ENCODE assay signal across 29 mouse cellular contexts in genomic region chr12:28638778-28639177, GRCm38 (mm10). TPM values are rescaled to one million over a fixed set of nuclear protein-coding genes. Genes with fewer than 3 reads are reported as not detected.
A peak's percentile ranks its signal among the peaks of the same experiment; 100 is the strongest.
DNase-seq lines count a peak whose midpoint lies in the region; ATAC-seq and TF ChIP-seq lines count a peak whose summit lies in the region.
"Had no signal": no experiment of that assay in that cellular context is flagged by ENCODE, and none has a peak within 500 bp of the region (broad histone marks: within the 10 kb centered on the region; RNA-seq: fewer than 3 reads in every experiment).

No protein-coding gene starts in this region.

- TF ChIP-seq POLR2A in liver, adult 2 months (IDR thresholded peaks at IDR 0.05; ENCODE audit: extremely low read depth, insufficient read depth, low read length) = no peak
- TF ChIP-seq POLR2A in CH12.LX (IDR thresholded peaks at IDR 0.05; ENCODE audit: low read depth, low read length) = no peak

- peak; percentile 2; the same call in 1 of the 2 replicates for TF ChIP-seq CTCF in gastrocnemius, adult 2 months (IDR thresholded peaks at IDR 0.05)
- TF ChIP-seq CTCF in liver, adult 2 months (IDR thresholded peaks at IDR 0.05; ENCODE audit: low read depth, low read length) = no peak
- TF ChIP-seq CTCF in CH12.LX (conservative IDR thresholded peaks at IDR 0.05 in 1 of 2, IDR thresholded peaks at IDR 0.05 in 1 of 2; ENCODE audit: low read depth in 2 of 2, low read length in 2 of 2) = peak in 1 of 2 experiments; percentile 62; a peak in 2 of 4 replicates
- no peak for TF ChIP-seq CTCF in forebrain, postnatal 0 days (IDR thresholded peaks at IDR 0.05; ENCODE audit: low read depth)

- intact Hi-C loops in gastrocnemius, adult 2 months (cut with DNase I) = loop anchor here (5.0 kb wide), 2 partner anchors 114 to 654 kb away; partner anchors contain the start of genes Eipr1 and Trappc12
- intact Hi-C loops in gastrocnemius, postnatal 36 days (cut with DNase I) = loop anchor here (5.0 kb wide), 1 partner anchor 114 kb away; the partner anchor contains the start of genes Eipr1 and Trappc12

- dilution Hi-C loops in CH12.LX (cut with MboI; ENCODE audit: extremely low pct_ligation_motif_present, extremely low pct_unique_long_range_greater_than_20kb, low sequenced_read_pairs) = no loop called here

- no peaks in the 10 kb centered on the region for H3K27me3 ChIP-seq in liver, adult 2 months (ENCODE audit: control insufficient read depth, insufficient read depth, low read length)
- no peaks in the 10 kb centered on the region for H3K27me3 ChIP-seq in CH12.LX (replicated peaks)
- H3K27me3 ChIP-seq in forebrain, postnatal 0 days (ENCODE audit: insufficient read depth, low read length) = no peaks in the 10 kb centered on the region
- H3K27me3 ChIP-seq: liver, embryonic 15.5 days had no signal

- no peak for DNase-seq in gastrocnemius, adult 2 months
- DNase-seq in gastrocnemius, postnatal 36 days = no peak
- DNase-seq in liver, adult 2 months (ENCODE audit: extremely low read depth, low read depth, low spot score) = peak; percentile 47
- DNase-seq in liver = no peak
- no peak for DNase-seq in CH12.LX (ENCODE audit: extremely low read depth)
- peak; percentile 35 for DNase-seq in naive thymus-derived CD4-positive, alpha-beta T cell, adult 2 months (ENCODE audit: low read depth)
- DNase-seq in forebrain, postnatal 0 days = no peak
- DNase-seq: adrenal gland, postnatal 25 days; cerebellum, adult 8-10 months; cerebellum, postnatal 36 days; kidney, adult 2 months; kidney, postnatal 10 days; right cerebral cortex, postnatal 14 days; spleen, adult 18-20 months; thymus, postnatal 14 days had no signal

- H3K36me3 ChIP-seq in liver, adult 2 months (ENCODE audit: control insufficient read depth, insufficient read depth, low read length) = peaks cover 6% of the 10 kb centered on the region
- H3K36me3 ChIP-seq in CH12.LX (replicated peaks in 1 of 2; ENCODE audit: control insufficient read depth in 1 of 2, insufficient read depth in 1 of 2, low read length in 1 of 2) = peaks cover 6 to 12% of the 10 kb centered on the region in 2 experiments
- H3K36me3 ChIP-seq in forebrain, postnatal 0 days (ENCODE audit: insufficient read depth) = no peaks in the 10 kb centered on the region

- H3K4me1 ChIP-seq in liver, adult 2 months (ENCODE audit: control insufficient read depth, insufficient read depth, low read length) = peaks cover 7% of the 10 kb centered on the region
- peaks cover 4 to 5% of the 10 kb centered on the region in 2 experiments for H3K4me1 ChIP-seq in CH12.LX (ENCODE audit: control insufficient read depth in 1 of 2, insufficient read depth in 2 of 2)
- 0 out of 2 replicates have a peak, but pooled peaks cover 2% of the 10 kb centered on the region for H3K4me1 ChIP-seq in forebrain, postnatal 0 days (ENCODE audit: insufficient read depth)

- peaks cover 9% of the 10 kb centered on the region; the same call in 1 of the 2 replicates for H3K79me2 ChIP-seq in liver, adult 2 months (ENCODE audit: control insufficient read depth, insufficient read depth, low read length)
- H3K79me2 ChIP-seq in CH12.LX (replicated peaks; ENCODE audit: control insufficient read depth, extremely low read depth, insufficient read depth, poor library complexity, severe bottlenecking) = peaks cover 19% of the 10 kb centered on the region

- TF ChIP-seq EP300 in CH12.LX (IDR thresholded peaks at IDR 0.05; ENCODE audit: low read length) = no peak

- in situ Hi-C loops in CH12.LX (cut with MboI; ENCODE audit: low pct_ligation_motif_present, low pct_unique_long_range_greater_than_20kb, low sequenced_read_pairs) = no loop called here

- no peak overlapping the region for H3K4me2 ChIP-seq in CH12.LX (ENCODE audit: insufficient read depth, low read depth, poor library complexity, severe bottlenecking)
- H3K4me2 ChIP-seq in forebrain, postnatal 0 days (ENCODE audit: low read depth) = no peak overlapping the region
- H3K4me2 ChIP-seq: embryonic facial prominence, embryonic 15.5 days; liver, embryonic 15.5 days; neural tube, embryonic 15.5 days had no signal

- H3K9ac ChIP-seq in liver, adult 2 months (ENCODE audit: low read depth, low read length) = no peak overlapping the region
- no peak overlapping the region for H3K9ac ChIP-seq in CH12.LX (ENCODE audit: insufficient read depth, low read depth)
- H3K9ac ChIP-seq in forebrain, postnatal 0 days = no peak overlapping the region
- H3K9ac ChIP-seq: embryonic facial prominence, embryonic 15.5 days; liver, embryonic 15.5 days; neural tube, embryonic 15.5 days had no signal

- no peak for ATAC-seq in forebrain, postnatal 0 days
- ATAC-seq: forebrain, embryonic 16.5 days; hindbrain, embryonic 16.5 days; lung, postnatal 0 days; midbrain, embryonic 16.5 days had no signal

- no peak overlapping the region for H3K27ac ChIP-seq in gastrocnemius, adult 2 months
- no peak overlapping the region for H3K27ac ChIP-seq in liver, adult 2 months (replicated peaks; ENCODE audit: insufficient read depth, low read depth, low read length)
- H3K27ac ChIP-seq in CH12.LX (ENCODE audit: insufficient read depth, low read depth) = no peak overlapping the region
- H3K27ac ChIP-seq in forebrain, postnatal 0 days (ENCODE audit: low read depth, low read length) = no peak overlapping the region
- H3K27ac ChIP-seq: embryonic facial prominence, embryonic 15.5 days; heart, embryonic 10.5 days; liver, embryonic 15.5 days; macrophage; neural tube, embryonic 15.5 days had no signal

- TF ChIP-seq RAD21 in CH12.LX (IDR thresholded peaks at IDR 0.05; ENCODE audit: low read depth, low read length) = peak; percentile 14

- no peak overlapping the region for H3K4me3 ChIP-seq in gastrocnemius, adult 2 months
- no peak overlapping the region for H3K4me3 ChIP-seq in liver, adult 2 months (ENCODE audit: insufficient read depth, low read depth, low read length)
- H3K4me3 ChIP-seq in CH12.LX (replicated peaks in 1 of 3; ENCODE audit: low read depth in 2 of 3, low read length in 2 of 3, poor library complexity in 1 of 3) = no peak overlapping the region
- no peak overlapping the region for H3K4me3 ChIP-seq in forebrain, postnatal 0 days (ENCODE audit: low read depth, low read length)
- H3K4me3 ChIP-seq: embryonic facial prominence, embryonic 15.5 days; heart, embryonic 10.5 days; liver, embryonic 15.5 days; neural tube, embryonic 15.5 days had no signal

- no peaks in the 10 kb centered on the region for H3K9me3 ChIP-seq in CH12.LX (replicated peaks; ENCODE audit: low read length)
- H3K9me3 ChIP-seq in forebrain, postnatal 0 days (ENCODE audit: low read length) = no peaks in the 10 kb centered on the region
- H3K9me3 ChIP-seq: embryonic facial prominence, embryonic 15.5 days; heart, embryonic 10.5 days; liver, embryonic 15.5 days; neural tube, embryonic 15.5 days had no signal

- WGBS in liver, adult 2 months = 47% methylated on average over 2 of the region's 2 CpGs
- 74% methylated on average over 2 of the region's 2 CpGs for WGBS in forebrain, postnatal 0 days

TF ChIP-seq in CH12.LX, 34 proteins besides CTCF, POLR2A, EP300 and RAD21 (continues in another document):
- peak; percentile 89 for TF ChIP-seq ZNF384 (IDR thresholded peaks at IDR 0.05; ENCODE audit: low read depth, low read length)

RNA-seq across cellular contexts. Expression of gene Rps7, which starts 3.0 kb away (rescaled TPM):
- total RNA-seq in gastrocnemius, adult 2 months (2021) = 100 to 1,000 TPM; 152 to 244 TPM
- total RNA-seq in gastrocnemius, postnatal 36 days (2021) = 100 to 1,000 TPM; 171 to 173 TPM
- 391 and 441 TPM in 2 replicates for total RNA-seq in liver, adult 2 months (2014; rRNA removed)
- polyA plus RNA-seq in liver, adult 2 months (2012; rRNA removed) = 136 and 137 TPM in 2 replicates
- 2,570 and 2,803 TPM in 2 replicates for total RNA-seq in CH12.LX (2012; rRNA removed)
- total RNA-seq in CH12.LX (2014; rRNA removed) = 2,791 and 3,047 TPM in 2 replicates
- 753 and 994 TPM in 2 replicates for polyA plus RNA-seq in CH12.LX (2012; ENCODE audit: insufficient read length, low read depth)
- total RNA-seq in forebrain, postnatal 0 days (2014; rRNA removed) = 1,274 and 1,982 TPM in 2 replicates
- polyA plus RNA-seq in forebrain, postnatal 0 days (2015; fragmentation: Nextera tagmentation; extraction: Ambion mirVana) = 605 and 756 TPM in 2 replicates

RNA-seq across cellular contexts. Expression of gene Rnaseh1, which starts 10.6 kb away (rescaled TPM):
- 1 to 10 TPM; 6.2 to 7.7 TPM for total RNA-seq in gastrocnemius, adult 2 months (2021)
- total RNA-seq in gastrocnemius, postnatal 36 days (2021) = 1 to 10 TPM; 4.9 to 6.0 TPM
- 4.4 and 4.7 TPM in 2 replicates for total RNA-seq in liver, adult 2 months (2014; rRNA removed)
- polyA plus RNA-seq in liver, adult 2 months (2012; rRNA removed) = 4.3 and 5.3 TPM in 2 replicates
- total RNA-seq in CH12.LX (2012; rRNA removed) (31.1 and 31.6 TPM in 2 replicates), CH12.LX (2014; rRNA removed) (33.8 and 34.9 TPM in 2 replicates)
- polyA plus RNA-seq in CH12.LX (2012; ENCODE audit: insufficient read length, low read depth) = 33.4 and 36.3 TPM in 2 replicates
- total RNA-seq in forebrain, postnatal 0 days (2014; rRNA removed) = 13.7 and 18.5 TPM in 2 replicates
- polyA plus RNA-seq in forebrain, postnatal 0 days (2015; fragmentation: Nextera tagmentation; extraction: Ambion mirVana) = 12.3 and 13.3 TPM in 2 replicates

RNA-seq across cellular contexts. Expression of gene Colec11, which starts 15.6 kb away (rescaled TPM):
- total RNA-seq in gastrocnemius, adult 2 months (2021) = under 1 TPM; 0.28 to 0.56 TPM
- total RNA-seq in gastrocnemius, postnatal 36 days (2021) = under 1 TPM; 0.17 to 0.46 TPM
- 57.1 and 67.2 TPM in 2 replicates for total RNA-seq in liver, adult 2 months (2014; rRNA removed)
- 33.8 and 37.9 TPM in 2 replicates for polyA plus RNA-seq in liver, adult 2 months (2012; rRNA removed)
- not detected in 2 replicates for total RNA-seq in CH12.LX (2012; rRNA removed)
- total RNA-seq in CH12.LX (2014; rRNA removed) = not detected in 2 replicates
- not detected in 2 replicates for polyA plus RNA-seq in CH12.LX (2012; ENCODE audit: insufficient read length, low read depth)
- 0.48 and 0.62 TPM in 2 replicates for total RNA-seq in forebrain, postnatal 0 days (2014; rRNA removed)
- 0.39 and 1.1 TPM in 2 replicates for polyA plus RNA-seq in forebrain, postnatal 0 days (2015; fragmentation: Nextera tagmentation; extraction: Ambion mirVana)
- total RNA-seq: hematopoietic stem cell, adult 5-6 weeks had no signal
- polyA plus RNA-seq: macrophage had no signal

RNA-seq across cellular contexts. Expression of gene Adi1, which starts 36.3 kb away (rescaled TPM):
- total RNA-seq in gastrocnemius, adult 2 months (2021) = 10 to 100 TPM; 59.4 to 84.7 TPM
- total RNA-seq in gastrocnemius, postnatal 36 days (2021) = 10 to 100 TPM; 57.1 to 66.1 TPM
- total RNA-seq in liver, adult 2 months (2014; rRNA removed) = 101 and 119 TPM in 2 replicates
- polyA plus RNA-seq in liver, adult 2 months (2012; rRNA removed) = 56.4 and 61.8 TPM in 2 replicates
- total RNA-seq in CH12.LX (2012; rRNA removed) (25.3 and 27.7 TPM in 2 replicates), CH12.LX (2014; rRNA removed) (32.3 and 37.5 TPM in 2 replicates)
- polyA plus RNA-seq in CH12.LX (2012; ENCODE audit: insufficient read length, low read depth) = 58.3 and 74.6 TPM in 2 replicates
- total RNA-seq in forebrain, postnatal 0 days (2014; rRNA removed) = 5.1 and 9.4 TPM in 2 replicates
- 24.7 and 27.9 TPM in 2 replicates for polyA plus RNA-seq in forebrain, postnatal 0 days (2015; fragmentation: Nextera tagmentation; extraction: Ambion mirVana)

RNA-seq across cellular contexts. Expression of gene Allc, which starts 56.5 kb away (rescaled TPM):
- total RNA-seq in gastrocnemius, adult 2 months (2021) = not detected
- not detected for total RNA-seq in gastrocnemius, postnatal 36 days (2021)
- not detected in 2 replicates for total RNA-seq in liver, adult 2 months (2014; rRNA removed)
- polyA plus RNA-seq in liver, adult 2 months (2012; rRNA removed) = not detected in 2 replicates
- not detected in 2 replicates for total RNA-seq in CH12.LX (2012; rRNA removed)
- not detected in 2 replicates for total RNA-seq in CH12.LX (2014; rRNA removed)
- polyA plus RNA-seq in CH12.LX (2012; ENCODE audit: insufficient read length, low read depth) = not detected in 2 replicates
- total RNA-seq in forebrain, postnatal 0 days (2014; rRNA removed) = 0.29 TPM in 1 of 2 replicates, not detected in the other
- polyA plus RNA-seq in forebrain, postnatal 0 days (2015; fragmentation: Nextera tagmentation; extraction: Ambion mirVana) = 0.14 and 0.17 TPM in 2 replicates
- total RNA-seq: adrenal gland, postnatal 25 days; gastrocnemius, adult 18-20 months; hematopoietic stem cell, adult 5-6 weeks had no signal
- polyA plus RNA-seq: brain, embryonic 14.5 days; embryonic facial prominence, embryonic 15.5 days; heart, embryonic 10.5 days; heart, embryonic 16.5 days; limb, embryonic 11.5 days; liver, embryonic 15.5 days; lung, postnatal 0 days; macrophage had no signal

Comparison
In these comparisons a context has a peak if more than half of its experiments do, and no peak if none do; other contexts are left out.
1. DNase-seq: peak in liver, adult 2 months (single experiment) and naive thymus-derived CD4-positive, alpha-beta T cell, adult 2 months (single experiment); none in gastrocnemius, adult 2 months (single experiment), gastrocnemius, postnatal 36 days (0 of 2), liver (single experiment), CH12.LX (single experiment) and forebrain, postnatal 0 days (single experiment).
2. RNA of gene Colec11, which starts 15.6 kb away (total RNA-seq): 57.1 to 67.2 TPM in liver, adult 2 months; 0.28 to 0.56 TPM in gastrocnemius, adult 2 months, 0.48 to 0.62 TPM in forebrain, postnatal 0 days, 0.17 to 0.46 TPM in gastrocnemius, postnatal 36 days and not detected in CH12.LX; every median in the first group is over 10 times any median in the second.